8 mouse cellular contexts compared by ENCODE assay signal in genomic region chr3:31093627-31094351, GRCm38 (mm10). TPM values are rescaled to one million over a fixed set of nuclear protein-coding genes. Genes with fewer than 3 reads are reported as not detected.
DNase-seq lines count a peak whose midpoint lies in the region.

No protein-coding gene starts in this region.

- H3K9me3 ChIP-seq in megakaryocyte, embryonic 14.5 days, result no peaks in the 10 kb centered on the region

- peak overlapping the region; percentile 93 for H3K4me3 ChIP-seq in megakaryocyte, embryonic 14.5 days (replicated peaks)

- H3K36me3 ChIP-seq in megakaryocyte, embryonic 14.5 days (replicated peaks; ENCODE audit: low read length), result peaks cover 16% of the 10 kb centered on the region

- H3K4me1 ChIP-seq in megakaryocyte, embryonic 14.5 days, result peaks cover 59% of the 10 kb centered on the region

- H3K27me3 ChIP-seq in megakaryocyte, embryonic 14.5 days (replicated peaks), result no peaks in the 10 kb centered on the region

- DNase-seq in R1 (ENCODE audit: low read depth, low spot score), result peak; percentile 81
- peak; percentile 38 to 39 for DNase-seq in cerebellum, postnatal 36 days
- peak; percentile 27 to 65 for DNase-seq in gastrocnemius, adult 8-10 months (ENCODE audit: low spot score in 2 of 2)
- DNase-seq in induced T-regulatory cell, adult 2 months (ENCODE audit: low read depth), result peak; percentile 94
- DNase-seq in left cerebral cortex, adult 9 months (ENCODE audit: low spot score in 2 of 2), result peak; percentile 42 to 65
- DNase-seq in right cerebral cortex, adult 2 months (ENCODE audit: low spot score in 2 of 2), result peak; percentile 67 to 69
- peak; percentile 57 for DNase-seq in urinary bladder, postnatal 25 days (ENCODE audit: low spot score)

RNA-seq across cellular contexts. Expression of gene Skil, which starts 1.1 kb away (rescaled TPM):
- total RNA-seq in gastrocnemius, adult 8-10 months (2022), result 10 to 100 TPM in 1 of 4 experiments, 1 to 10 TPM in 3; 8.6 to 12.2 (median 8.9) TPM
- polyA plus RNA-seq in megakaryocyte, embryonic 14.5 days (2012; ENCODE audit: insufficient read depth, low replicate concordance), result 1.2 TPM in 1 of 2 replicates, not detected in the other

RNA-seq across cellular contexts. Expression of gene Cldn11, which starts 55.9 kb away (rescaled TPM):
- total RNA-seq in gastrocnemius, adult 8-10 months (2022), result under 1 TPM in 2 of 4 experiments, not detected in 2; 0.34 to 0.54 TPM
- polyA plus RNA-seq in megakaryocyte, embryonic 14.5 days (2012; ENCODE audit: insufficient read depth, low replicate concordance), result not detected in 2 replicates

Comparison
In these comparisons a context has a peak if more than half of its experiments do, and no peak if none do; other contexts are left out.
1. Peak in every context shown above with its lines: DNase-seq and H3K4me3 ChIP-seq.
2. DNase-seq: peak in every context shown above with its lines; median percentile 94 in induced T-regulatory cell, adult 2 months; 81 in R1; 68 in right cerebral cortex, adult 2 months; 57 in urinary bladder, postnatal 25 days; 54 in left cerebral cortex, adult 9 months; 46 in gastrocnemius, adult 8-10 months; 38 in cerebellum, postnatal 36 days.